Mouse (Mus musculus) hindbrain, embryonic 16.5 days (tissue): ENCODE measurements at regions not wholly inside any gene's neighbourhood (a gene's known extent, or its start where the extent isn't known, plus 50 kb on each side); places are given as distances from the start of the nearest gene placed in this dataset.

Experiments used
- ATAC-seq: fragments of 200-750 bp; cut with Nextera tagmentation; 2 replicates; pipeline ENCODE4 v1.8.0; 2017; ENCODE audit warnings: moderate TSS enrichment, moderate library complexity
- H3K27ac ChIP-seq: fragments of 300-500 bp; sonication (generic); 2 replicates; pipeline ENCODE4 v1.5.1; 2014; ENCODE audit warnings: low read depth, mild to moderate bottlenecking, control low read depth, low read length, moderate library complexity
- H3K27me3 ChIP-seq: fragments of 300-500 bp; sonication (generic); replicated peaks from 2 replicates; pipeline ENCODE4 v1.6.1; 2014; ENCODE audit warnings: low read length; ENCODE audit not compliant: control insufficient read depth, insufficient read depth
- H3K36me3 ChIP-seq: fragments of 300-500 bp; sonication (generic); 2 replicates; pipeline ENCODE4 v1.6.1; 2014; ENCODE audit warnings: mild to moderate bottlenecking, low read length, moderate library complexity, mixed read lengths; ENCODE audit not compliant: control insufficient read depth, insufficient read depth
- H3K4me1 ChIP-seq: fragments of 300-500 bp; sonication (generic); 2 replicates; pipeline ENCODE4 v1.6.1; 2014; ENCODE audit warnings: low read depth, low read length; ENCODE audit not compliant: control insufficient read depth, insufficient read depth
- H3K4me2 ChIP-seq: fragments of 300-500 bp; sonication (generic); 2 replicates; pipeline ENCODE4 v1.6.1; 2014; ENCODE audit warnings: mild to moderate bottlenecking, low read length, control low read depth, moderate library complexity
- H3K4me3 ChIP-seq: fragments of 300-500 bp; sonication (generic); 2 replicates; pipeline ENCODE4 v1.5.1; 2014; ENCODE audit warnings: mild to moderate bottlenecking, low read length, control low read depth, moderate library complexity
- H3K9ac ChIP-seq: fragments of 300-500 bp; sonication (generic); 2 replicates; pipeline ENCODE4 v1.6.1; 2014; ENCODE audit warnings: low read depth, mild to moderate bottlenecking, control low read depth, low read length, moderate library complexity
- H3K9me3 ChIP-seq: fragments of 300-500 bp; sonication (generic); 2 replicates; pipeline ENCODE4 v1.6.1; 2014; ENCODE audit warnings: mild to moderate bottlenecking, low read length, moderate library complexity; ENCODE audit not compliant: control insufficient read depth
- WGBS: fragments of 180-500 bp; shearing (Covaris S2); extraction: QIAGEN DNeasy Blood & Tissue Kit; methylation state at CpG from one replicate; pipeline ENCODE4 v1.1.7; 2014; 5-methylcytosine and 5-hydroxymethylcytosine counted together

- no peak overlapping the region for H3K9ac ChIP-seq
- no peak overlapping the region for H3K27ac ChIP-seq
- no peak for ATAC-seq
- H3K27me3 ChIP-seq: no peaks in the 10 kb centered on the region
- no peak overlapping the region for H3K4me3 ChIP-seq
- no peaks in the 10 kb centered on the region for H3K36me3 ChIP-seq
- no peaks in the 10 kb centered on the region for H3K4me1 ChIP-seq
- no peak overlapping the region for H3K4me2 ChIP-seq
- H3K9me3 ChIP-seq: no peaks in the 10 kb centered on the region
- WGBS: 52% methylated on average over 3 of the region's 3 CpGs
These were observed 128.7 kb upstream of the Prkg2 start for GRCm38 (mm10) chr5:99165807-99166360.

DNA sequence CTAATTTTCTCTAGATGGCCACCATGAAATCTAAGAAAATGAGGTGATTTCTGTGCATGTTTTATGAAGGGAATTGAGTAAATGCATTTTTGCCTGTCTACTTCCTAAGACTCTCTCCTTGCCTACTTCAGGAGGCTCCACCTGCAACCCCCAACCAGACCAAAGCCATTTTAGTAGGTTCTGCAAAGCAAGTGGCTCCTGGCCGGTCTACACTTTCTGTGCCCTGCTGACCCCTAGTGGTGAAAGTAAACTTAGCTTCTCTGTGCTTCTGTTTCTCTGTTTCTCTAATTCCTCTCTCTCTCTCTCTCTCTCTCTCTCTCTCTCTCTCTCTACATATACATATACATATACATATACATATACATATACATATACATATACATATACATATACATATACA is 120.8 kb upstream of the Prkg2 start:
- 5% methylated on average over 1 of the region's 1 CpGs for WGBS
- no peaks in the 10 kb centered on the region for H3K9me3 ChIP-seq
- no peaks in the 10 kb centered on the region for H3K36me3 ChIP-seq
- ATAC-seq: no peak
- H3K4me3 ChIP-seq: no peak overlapping the region
- H3K27ac ChIP-seq: no peak overlapping the region
- H3K4me2 ChIP-seq: no peak overlapping the region
- no peak overlapping the region for H3K9ac ChIP-seq
- H3K4me1 ChIP-seq: no peaks in the 10 kb centered on the region
- H3K27me3 ChIP-seq: no peaks in the 10 kb centered on the region

DNA sequence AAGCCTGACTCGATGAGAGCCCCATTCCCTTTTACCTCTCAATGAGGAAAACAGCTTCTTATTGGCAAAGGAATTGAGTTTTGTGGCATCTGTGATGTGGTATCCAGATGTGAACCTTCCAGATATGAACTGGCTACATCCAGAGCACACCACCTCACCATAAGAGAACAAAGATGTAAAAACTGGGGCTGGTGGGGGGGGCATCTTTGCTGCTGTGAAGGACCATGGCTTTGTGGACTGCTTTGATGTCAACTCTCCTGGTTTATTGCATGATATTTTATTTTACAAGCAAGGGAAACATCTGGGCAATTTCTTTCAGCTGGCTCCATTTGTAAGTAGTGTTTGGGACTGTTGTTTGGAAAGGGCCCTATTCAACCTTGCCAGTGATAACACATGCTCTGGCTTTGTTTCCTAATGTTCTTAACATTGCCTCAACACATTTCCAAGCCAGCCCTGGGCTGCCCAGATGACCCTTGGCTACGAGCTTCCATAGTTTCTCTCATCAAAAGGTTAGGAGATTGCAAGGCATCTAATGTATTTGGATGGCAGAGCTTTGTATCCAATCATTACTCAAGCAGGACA is 116.2 kb upstream of the Prkg2 start:
- H3K4me1 ChIP-seq: no peaks in the 10 kb centered on the region
- ATAC-seq: no peak
- H3K27ac ChIP-seq: no peak overlapping the region
- no peak overlapping the region for H3K4me3 ChIP-seq
- no peaks in the 10 kb centered on the region for H3K9me3 ChIP-seq
- H3K9ac ChIP-seq: no peak overlapping the region
- no peaks in the 10 kb centered on the region for H3K27me3 ChIP-seq
- WGBS: 71% methylated on average over 2 of the region's 2 CpGs
- H3K36me3 ChIP-seq: no peaks in the 10 kb centered on the region
- H3K4me2 ChIP-seq: no peak overlapping the region

DNA sequence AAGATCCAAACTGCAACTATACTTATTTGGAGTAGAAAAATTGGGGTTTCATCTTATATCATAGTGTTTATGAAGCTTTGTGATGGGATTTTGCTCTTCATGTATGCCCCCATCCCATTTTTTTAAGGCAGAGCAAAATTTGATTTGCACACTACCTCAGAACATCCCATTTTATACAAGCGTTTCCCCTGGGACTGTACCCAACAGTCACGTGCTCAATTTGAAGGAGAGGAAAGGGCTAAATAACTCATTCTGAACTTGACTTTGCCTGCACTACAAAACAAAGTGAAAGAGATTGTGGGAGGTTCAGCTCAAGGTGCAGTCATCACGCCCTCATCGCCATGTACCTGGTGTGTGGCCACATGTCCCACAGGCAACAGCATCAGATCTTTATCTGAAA is 115.1 kb upstream of the Prkg2 start:
- no peak for ATAC-seq
- Histone ChIP-seq H3K4me3 (no peak overlapping the region), H3K27ac (no peak overlapping the region), H3K36me3 (no peaks in the 10 kb centered on the region), H3K4me1 (no peaks in the 10 kb centered on the region), H3K9ac (no peak overlapping the region), H3K27me3 (no peaks in the 10 kb centered on the region), H3K4me2 (no peak overlapping the region), H3K9me3 (no peaks in the 10 kb centered on the region)
- WGBS: 90% methylated on average over 4 of the region's 4 CpGs

GRCm38 (mm10) chr5:99149904-99150303 is 112.8 kb upstream of the Prkg2 start:
- H3K27me3 ChIP-seq: no peaks in the 10 kb centered on the region
- no peak overlapping the region for H3K27ac ChIP-seq
- 22% methylated on average over 1 of the region's 1 CpGs for WGBS
- no peaks in the 10 kb centered on the region for H3K36me3 ChIP-seq
- H3K9me3 ChIP-seq: no peaks in the 10 kb centered on the region
- H3K4me3 ChIP-seq: no peak overlapping the region
- 0 out of 2 replicates have a peak, but pooled peaks have one; percentile 34 for ATAC-seq
- H3K4me2 ChIP-seq: no peak overlapping the region
- no peak overlapping the region for H3K9ac ChIP-seq
- no peaks in the 10 kb centered on the region for H3K4me1 ChIP-seq

DNA sequence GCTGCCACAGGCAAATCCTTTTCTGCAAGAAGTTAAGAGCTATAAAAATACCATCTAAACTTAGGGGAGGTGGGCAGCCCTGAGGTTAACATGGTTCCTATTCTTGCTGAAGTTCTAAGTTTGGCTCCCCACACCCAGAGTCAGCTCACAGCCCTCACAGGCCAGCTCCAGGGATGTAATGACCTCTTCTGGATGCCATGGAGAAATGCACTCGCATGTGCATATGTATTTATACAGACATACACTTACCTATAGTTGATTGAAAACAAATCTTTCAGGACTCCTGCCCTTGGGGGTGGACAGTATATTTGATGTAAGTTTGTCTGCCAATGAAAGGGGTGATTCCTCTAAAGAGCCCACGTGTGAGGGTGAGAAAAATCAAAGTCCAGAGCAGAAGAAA is 95.5 kb upstream of the Prkg2 start:
- Histone ChIP-seq H3K27me3 (no peaks in the 10 kb centered on the region), H3K4me2 (no peak overlapping the region), H3K4me1 (no peaks in the 10 kb centered on the region), H3K27ac (no peak overlapping the region), H3K36me3 (no peaks in the 10 kb centered on the region), H3K9ac (no peak overlapping the region), H3K9me3 (no peaks in the 10 kb centered on the region), H3K4me3 (no peak overlapping the region)
- no peak for ATAC-seq
- 75% methylated on average over 2 of the region's 2 CpGs for WGBS

DNA sequence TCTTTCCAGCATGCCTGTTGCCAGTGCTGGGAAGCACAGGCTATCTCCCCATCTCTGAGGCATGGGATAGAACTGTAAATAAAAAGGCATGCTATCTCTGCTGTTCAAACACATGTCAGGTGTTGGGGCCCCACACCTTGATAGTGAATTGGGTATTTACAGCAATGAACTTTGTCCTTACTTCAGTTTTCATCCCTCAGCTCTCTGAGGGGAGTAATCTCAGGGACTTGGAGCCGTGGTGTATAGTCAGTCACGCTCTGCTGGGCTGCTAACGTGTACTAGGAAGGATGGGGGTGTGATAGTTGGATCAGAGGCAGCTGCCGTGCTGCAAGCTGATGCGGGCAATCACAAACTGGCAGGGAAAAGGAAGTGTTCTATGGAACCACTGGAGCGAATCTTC is 91.5 kb upstream of the Prkg2 start:
- no peaks in the 10 kb centered on the region for H3K36me3 ChIP-seq
- no peak overlapping the region for H3K4me2 ChIP-seq
- H3K4me3 ChIP-seq: no peak overlapping the region
- H3K4me1 ChIP-seq: no peaks in the 10 kb centered on the region
- H3K9me3 ChIP-seq: no peaks in the 10 kb centered on the region
- H3K27me3 ChIP-seq: no peaks in the 10 kb centered on the region
- H3K27ac ChIP-seq: no peak overlapping the region
- WGBS: 43% methylated on average over 6 of the region's 6 CpGs
- no peak for ATAC-seq
- H3K9ac ChIP-seq: no peak overlapping the region

GRCm38 (mm10) chr5:99125418-99125817 is 88.3 kb upstream of the Prkg2 start:
- peak; percentile 91 for ATAC-seq
- no peaks in the 10 kb centered on the region for H3K27me3 ChIP-seq
- H3K9ac ChIP-seq: no peak overlapping the region
- 76% methylated on average over 3 of the region's 3 CpGs for WGBS
- H3K9me3 ChIP-seq: no peaks in the 10 kb centered on the region
- H3K4me3 ChIP-seq: no peak overlapping the region
- H3K4me2 ChIP-seq: no peak overlapping the region
- no peaks in the 10 kb centered on the region for H3K36me3 ChIP-seq
- H3K27ac ChIP-seq: no peak overlapping the region
- no peaks in the 10 kb centered on the region for H3K4me1 ChIP-seq

- Histone ChIP-seq H3K4me2 (no peak overlapping the region), H3K4me1 (no peaks in the 10 kb centered on the region), H3K36me3 (no peaks in the 10 kb centered on the region), H3K9me3 (no peaks in the 10 kb centered on the region), H3K27ac (no peak overlapping the region), H3K9ac (no peak overlapping the region), H3K4me3 (no peak overlapping the region), H3K27me3 (no peaks in the 10 kb centered on the region)
- ATAC-seq: no peak
- 76% methylated on average over 4 of the region's 4 CpGs for WGBS
These were observed 74.6 kb upstream of the Prkg2 start for GRCm38 (mm10) chr5:99111755-99112154.

DNA sequence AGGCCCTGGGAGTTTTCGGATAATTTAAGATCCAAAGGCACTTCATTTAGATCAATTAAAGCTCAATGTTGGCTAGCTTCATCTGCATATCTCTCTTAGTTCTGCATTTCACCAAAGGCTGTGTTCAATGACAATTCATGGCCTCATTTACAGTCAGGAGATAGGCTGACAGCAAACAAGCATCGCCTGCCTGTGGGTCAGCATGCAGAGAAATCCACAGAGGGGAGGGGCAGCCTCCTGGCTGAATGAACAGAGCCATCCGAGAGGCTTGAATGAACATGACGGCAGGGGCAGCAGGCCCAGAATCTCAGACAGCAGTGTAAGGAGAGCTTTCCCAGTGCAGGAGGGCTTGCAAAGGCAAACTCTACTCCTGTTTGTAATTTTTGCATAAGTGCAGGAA is 74.1 kb upstream of the Prkg2 start:
- ATAC-seq: peak; percentile 50
- Histone ChIP-seq H3K9ac (no peak overlapping the region), H3K4me3 (no peak overlapping the region), H3K4me1 (no peaks in the 10 kb centered on the region), H3K27me3 (no peaks in the 10 kb centered on the region), H3K9me3 (no peaks in the 10 kb centered on the region), H3K27ac (no peak overlapping the region), H3K36me3 (no peaks in the 10 kb centered on the region), H3K4me2 (no peak overlapping the region)
- 33% methylated on average over 4 of the region's 4 CpGs for WGBS
